Mouse (Mus musculus) limb, embryonic 14.5 days (tissue): ENCODE measurements around the gene Zfp831. TPM values are rescaled to one million over a fixed set of nuclear protein-coding genes. Genes with fewer than 3 reads are reported as not detected.

ENCODE experiments used
- ATAC-seq: fragments of 200-750 bp; cut with Nextera tagmentation; 2 replicates; pipeline ENCODE4 v1.8.0; 2017; ENCODE audit warnings: low read depth, moderate number of reproducible peaks, moderate TSS enrichment; ENCODE audit not compliant: low FRiP score
- DNase-seq: peaks from one replicate; pipeline ENCODE4 v3.0.0-alpha.2; 2015; ENCODE audit warnings: low spot score
- H3K27ac ChIP-seq: fragments of 300-500 bp; sonication (generic); replicated peaks from 2 replicates; pipeline ENCODE4 v1.5.1; 2014; ENCODE audit warnings: low read depth, mild to moderate bottlenecking, low read length, moderate library complexity, mixed read lengths
- H3K27me3 ChIP-seq: fragments of 300-500 bp; sonication (generic); 2 replicates; pipeline ENCODE4 v1.6.1; 2014; ENCODE audit warnings: low read length, mixed read lengths; ENCODE audit not compliant: control insufficient read depth, insufficient read depth
- H3K36me3 ChIP-seq: fragments of 300-500 bp; sonication (generic); 2 replicates; pipeline ENCODE4 v1.6.1; 2014; ENCODE audit warnings: mild to moderate bottlenecking, low read length, moderate library complexity, mixed read lengths; ENCODE audit not compliant: control insufficient read depth, insufficient read depth
- H3K4me1 ChIP-seq: fragments of 300-500 bp; sonication (generic); 2 replicates; pipeline ENCODE4 v1.6.1; 2014; ENCODE audit warnings: antibody characterized with exemption, low read length, mixed read lengths; ENCODE audit not compliant: control insufficient read depth, insufficient read depth
- H3K4me2 ChIP-seq: fragments of 300-500 bp; sonication (generic); replicated peaks from 2 replicates; pipeline ENCODE4 v1.6.1; 2014; ENCODE audit warnings: low read depth, mild to moderate bottlenecking, low read length, moderate library complexity; ENCODE audit not compliant: severe bottlenecking
- H3K4me3 ChIP-seq: fragments of 300-500 bp; sonication (generic); replicated peaks from 2 replicates; pipeline ENCODE4 v1.5.1; 2014; ENCODE audit warnings: low read length
- H3K9ac ChIP-seq: fragments of 300-500 bp; sonication (generic); 2 replicates; pipeline ENCODE4 v1.6.1; 2014; ENCODE audit warnings: mild to moderate bottlenecking, low read depth, low read length, moderate library complexity; ENCODE audit not compliant: severe bottlenecking
- H3K9me3 ChIP-seq: fragments of 300-500 bp; sonication (generic); 2 replicates; pipeline ENCODE4 v1.6.1; 2016; ENCODE audit warnings: low read length; ENCODE audit not compliant: control insufficient read depth
- POLR2A ChIP-seq: fragments of 200-500 bp; IDR thresholded peaks from 2 replicates; pipeline ENCODE4 v1.8.0; 2012; ENCODE audit warnings: inconsistent platforms, mild to moderate bottlenecking, moderate library complexity, borderline replicate concordance; ENCODE audit not compliant: insufficient read depth, insufficient read length; ENCODE audit errors: extremely low read depth
- WGBS: fragments of 180-500 bp; shearing (Covaris S2); extraction: QIAGEN DNeasy Blood & Tissue Kit; methylation state at CpG from one replicate; pipeline ENCODE4 v1.1.7; 2014; 5-methylcytosine and 5-hydroxymethylcytosine counted together
- polyA plus RNA-seq, 2 experiments: library from polyadenylated mRNA; depleted of rRNA in 1 of 2; stranded (reverse) in 1 of 2; unstranded in 1 of 2; fragments of >200 nt; fragmentation: Nextera tagmentation in 1 of 2; extraction: Ambion mirVana in 1 of 2; gene quantifications; 2 replicates each; pipeline versions ENCODE4 v1.2.1 to v1.2.3; 2012 to 2014

Gene Zfp831
- polyA plus RNA-seq, 2 experiments: 0.03 to 0.04 TPM

GRCm38 (mm10) chr2:174613921-174614441, 29.4 kb upstream of the Zfp831 start:
- 69% methylated on average over 11 of the region's 11 CpGs for WGBS
- H3K27ac ChIP-seq: no peak overlapping the region
- no peak overlapping the region for H3K4me2 ChIP-seq
- H3K4me3 ChIP-seq: no peak overlapping the region
- no peak for DNase-seq
- no peaks in the 10 kb centered on the region for H3K4me1 ChIP-seq
- no peak for ATAC-seq
- no peaks in the 10 kb centered on the region for H3K27me3 ChIP-seq
- no peaks in the 10 kb centered on the region for H3K36me3 ChIP-seq
- TF ChIP-seq POLR2A: no peak
- H3K9me3 ChIP-seq: no peaks in the 10 kb centered on the region
- H3K9ac ChIP-seq: no peak overlapping the region

GRCm38 (mm10) chr2:174621881-174622280, 21.5 kb upstream of the Zfp831 start:
- Histone ChIP-seq H3K36me3 (no peaks in the 10 kb centered on the region), H3K27me3 (no peaks in the 10 kb centered on the region), H3K4me2 (no peak overlapping the region), H3K4me1 (no peaks in the 10 kb centered on the region), H3K4me3 (no peak overlapping the region), H3K27ac (no peak overlapping the region), H3K9me3 (no peaks in the 10 kb centered on the region), H3K9ac (no peak overlapping the region)
- DNase-seq: no peak
- ATAC-seq: no peak
- TF ChIP-seq POLR2A: no peak
- WGBS: 93% methylated on average over 7 of the region's 7 CpGs

- Histone ChIP-seq H3K4me2 (no peak overlapping the region), H3K4me1 (no peaks in the 10 kb centered on the region), H3K27me3 (no peaks in the 10 kb centered on the region), H3K9me3 (no peaks in the 10 kb centered on the region), H3K36me3 (no peaks in the 10 kb centered on the region), H3K27ac (no peak overlapping the region), H3K9ac (no peak overlapping the region), H3K4me3 (no peak overlapping the region)
- 91% methylated on average over 7 of the region's 7 CpGs for WGBS
- TF ChIP-seq POLR2A: no peak
- ATAC-seq: no peak
- no peak for DNase-seq
Observed at GRCm38 (mm10) chr2:174624430-174624829, 18.9 kb upstream of the Zfp831 start.

- no peak for ATAC-seq
- DNase-seq: no peak
- Histone ChIP-seq H3K9me3 (no peaks in the 10 kb centered on the region), H3K36me3 (no peaks in the 10 kb centered on the region), H3K27ac (no peak overlapping the region), H3K27me3 (no peaks in the 10 kb centered on the region), H3K9ac (no peak overlapping the region), H3K4me3 (no peak overlapping the region), H3K4me2 (no peak overlapping the region), H3K4me1 (no peaks in the 10 kb centered on the region)
- WGBS: 66% methylated on average over 8 of the region's 8 CpGs
- TF ChIP-seq POLR2A: no peak
Observed at GRCm38 (mm10) chr2:174627021-174627420, 16.3 kb upstream of the Zfp831 start.

- H3K9me3 ChIP-seq: no peaks in the 10 kb centered on the region
- no peaks in the 10 kb centered on the region for H3K4me1 ChIP-seq
- ATAC-seq (no peak), DNase-seq (no peak)
- WGBS: 70% methylated on average over 6 of the region's 6 CpGs
- no peaks in the 10 kb centered on the region for H3K27me3 ChIP-seq
- H3K27ac ChIP-seq: no peak overlapping the region
- H3K4me2 ChIP-seq: no peak overlapping the region
- no peak for TF ChIP-seq POLR2A
- no peaks in the 10 kb centered on the region for H3K36me3 ChIP-seq
- no peak overlapping the region for H3K9ac ChIP-seq
- no peak overlapping the region for H3K4me3 ChIP-seq
Observed at GRCm38 (mm10) chr2:174629299-174629850, 14.0 kb upstream of the Zfp831 start.
